30 mouse cellular contexts compared by ENCODE assay signal in genomic region chr13:83552051-83552450, GRCm38 (mm10). TPM values are rescaled to one million over a fixed set of nuclear protein-coding genes. Genes with fewer than 3 reads are reported as not detected.
DNase-seq lines count a peak whose midpoint lies in the region; ATAC-seq and TF ChIP-seq lines count a peak whose summit lies in the region.
"Had no signal": no experiment of that assay in that cellular context is flagged by ENCODE, and none has a peak within 500 bp of the region (broad histone marks: within the 10 kb centered on the region; RNA-seq: fewer than 3 reads in every experiment).

No protein-coding gene starts in this region.

- H3K36me3 ChIP-seq in liver, embryonic 12.5 days: no peaks in the 10 kb centered on the region
- no peaks in the 10 kb centered on the region for H3K36me3 ChIP-seq in liver, embryonic 15.5 days (replicated peaks)
- H3K36me3 ChIP-seq in forebrain, postnatal 0 days (ENCODE audit: insufficient read depth): no peaks in the 10 kb centered on the region
- H3K36me3 ChIP-seq: embryonic facial prominence, embryonic 10.5 days; embryonic facial prominence, embryonic 13.5 days; forebrain, embryonic 12.5 days; forebrain, embryonic 15.5 days; heart, embryonic 15.5 days; hindbrain, embryonic 10.5 days; hindbrain, embryonic 13.5 days had no signal

- no peak overlapping the region for H3K4me3 ChIP-seq in liver, embryonic 12.5 days
- no peak overlapping the region for H3K4me3 ChIP-seq in liver, embryonic 15.5 days (replicated peaks)
- H3K4me3 ChIP-seq in forebrain, postnatal 0 days (ENCODE audit: low read depth, low read length): no peak overlapping the region
- H3K4me3 ChIP-seq: embryonic facial prominence, embryonic 10.5 days; embryonic facial prominence, embryonic 13.5 days; erythroblast, embryonic 14.5 days; forebrain, embryonic 12.5 days; forebrain, embryonic 15.5 days; gastrocnemius, adult 2 months; heart, embryonic 15.5 days; hindbrain, embryonic 10.5 days; hindbrain, embryonic 13.5 days had no signal

- H3K4me1 ChIP-seq in liver, embryonic 12.5 days: peaks cover 29% of the 10 kb centered on the region
- peaks cover 5% of the 10 kb centered on the region; the same call in 1 of the 2 replicates for H3K4me1 ChIP-seq in liver, embryonic 15.5 days (replicated peaks)
- no peaks in the 10 kb centered on the region for H3K4me1 ChIP-seq in forebrain, postnatal 0 days (ENCODE audit: insufficient read depth)
- H3K4me1 ChIP-seq: embryonic facial prominence, embryonic 10.5 days; embryonic facial prominence, embryonic 13.5 days; forebrain, embryonic 12.5 days; forebrain, embryonic 15.5 days; hindbrain, embryonic 10.5 days; hindbrain, embryonic 13.5 days had no signal

- no peak overlapping the region for H3K27ac ChIP-seq in liver, embryonic 12.5 days
- no peak overlapping the region for H3K27ac ChIP-seq in liver, embryonic 15.5 days (replicated peaks)
- no peak overlapping the region for H3K27ac ChIP-seq in forebrain, postnatal 0 days (ENCODE audit: low read depth, low read length)
- H3K27ac ChIP-seq: embryonic facial prominence, embryonic 10.5 days; embryonic facial prominence, embryonic 13.5 days; forebrain, embryonic 12.5 days; forebrain, embryonic 15.5 days; heart, embryonic 15.5 days; hindbrain, embryonic 10.5 days; hindbrain, embryonic 13.5 days; hindbrain, postnatal 0 days had no signal

- no peak overlapping the region for H3K9ac ChIP-seq in liver, embryonic 12.5 days
- H3K9ac ChIP-seq in liver, embryonic 15.5 days: no peak overlapping the region
- H3K9ac ChIP-seq in forebrain, postnatal 0 days: no peak overlapping the region
- H3K9ac ChIP-seq: embryonic facial prominence, embryonic 13.5 days; forebrain, embryonic 12.5 days; forebrain, embryonic 15.5 days; heart, embryonic 15.5 days; hindbrain, embryonic 13.5 days had no signal

- WGBS in liver, embryonic 12.5 days (ENCODE audit: insufficient replicate concordance): 20% methylated on average over 1 of the region's 1 CpGs
- WGBS in liver, embryonic 15.5 days (ENCODE audit: insufficient replicate concordance): 12% methylated on average over 1 of the region's 1 CpGs
- 73% methylated on average over 1 of the region's 1 CpGs for WGBS in forebrain, postnatal 0 days

- no peaks in the 10 kb centered on the region for H3K27me3 ChIP-seq in liver, embryonic 12.5 days (replicated peaks)
- H3K27me3 ChIP-seq in liver, embryonic 15.5 days: no peaks in the 10 kb centered on the region
- H3K27me3 ChIP-seq in forebrain, postnatal 0 days (ENCODE audit: insufficient read depth, low read length): no peaks in the 10 kb centered on the region
- H3K27me3 ChIP-seq: embryonic facial prominence, embryonic 13.5 days; forebrain, embryonic 12.5 days; forebrain, embryonic 15.5 days; heart, embryonic 15.5 days; hindbrain, embryonic 13.5 days had no signal

- TF ChIP-seq CTCF in forebrain, postnatal 0 days (IDR thresholded peaks at IDR 0.05; ENCODE audit: low read depth): no peak

- peak; percentile 82 for ATAC-seq in liver, embryonic 12.5 days
- peak; percentile 73; the same call in 1 of the 2 replicates for ATAC-seq in liver, embryonic 15.5 days (ENCODE audit: insufficient read depth)
- peak; percentile 55; the same call in 1 of the 2 replicates for ATAC-seq in megakaryocyte progenitor cell, adult 5-6 weeks (replicated peaks; ENCODE audit: poor library complexity)
- no peak for ATAC-seq in forebrain, postnatal 0 days
- ATAC-seq: CD4-positive, CD25-positive, alpha-beta regulatory T cell, adult 4 months; forebrain, embryonic 15.5 days; hindbrain, postnatal 0 days; inflammation-experienced regulatory T-cells, adult 6 months had no signal

- H3K9me3 ChIP-seq in liver, embryonic 12.5 days (replicated peaks): no peaks in the 10 kb centered on the region
- H3K9me3 ChIP-seq in liver, embryonic 15.5 days (replicated peaks): no peaks in the 10 kb centered on the region
- no peaks in the 10 kb centered on the region for H3K9me3 ChIP-seq in forebrain, postnatal 0 days (ENCODE audit: low read length)
- H3K9me3 ChIP-seq: embryonic facial prominence, embryonic 10.5 days; embryonic facial prominence, embryonic 13.5 days; forebrain, embryonic 12.5 days; forebrain, embryonic 15.5 days; heart, embryonic 15.5 days; hindbrain, embryonic 10.5 days; hindbrain, embryonic 13.5 days had no signal

- peak; percentile 39 for DNase-seq in 416B (ENCODE audit: low read depth)
- DNase-seq in ovary, postnatal 10 days (ENCODE audit: low spot score): no peak
- DNase-seq in left cerebral cortex, adult 8-10 months (ENCODE audit: low spot score in 2 of 2): no peak
- DNase-seq in forebrain, postnatal 0 days: no peak
- DNase-seq: adrenal gland, postnatal 10 days; adrenal gland, postnatal 36 days; cerebellum, adult 18-20 months; cerebellum, adult 9-11 months; cerebellum, postnatal 25 days; embryo, embryonic 11 days; gastrocnemius, adult 2 months; gastrocnemius, postnatal 14 days; heart, adult 11 months; heart, postnatal 10 days; heart, postnatal 36 days had no signal

- no peak overlapping the region for H3K4me2 ChIP-seq in liver, embryonic 12.5 days
- H3K4me2 ChIP-seq in liver, embryonic 15.5 days: no peak overlapping the region
- no peak overlapping the region for H3K4me2 ChIP-seq in forebrain, postnatal 0 days (ENCODE audit: low read depth)
- H3K4me2 ChIP-seq: embryonic facial prominence, embryonic 13.5 days; forebrain, embryonic 12.5 days; forebrain, embryonic 15.5 days; heart, embryonic 11.5 days; heart, embryonic 15.5 days; hindbrain, embryonic 13.5 days had no signal

RNA-seq across cellular contexts. Expression of gene Mef2c, which starts 48.2 kb away (rescaled TPM):
- polyA plus RNA-seq in liver, embryonic 12.5 days (2016; fragmentation: Nextera tagmentation; extraction: Ambion mirVana): 29.9 and 32.3 TPM in 2 replicates
- 9.8 and 12.0 TPM in 2 replicates for polyA plus RNA-seq in liver, embryonic 15.5 days (2015; fragmentation: Nextera tagmentation; extraction: Ambion mirVana)
- 94.2 and 95.1 TPM in 2 replicates for total RNA-seq in megakaryocyte progenitor cell, adult 5-6 weeks (2015)
- 105 and 160 TPM in 2 replicates for total RNA-seq in megakaryocyte progenitor cell, adult 5-6 weeks (2017)
- total RNA-seq in left cerebral cortex, adult 8-10 months (2022): 100 to 1,000 TPM; 548 to 660 (median 570) TPM
- 245 and 448 TPM in 2 replicates for total RNA-seq in forebrain, postnatal 0 days (2014; rRNA removed)
- polyA plus RNA-seq in forebrain, postnatal 0 days (2015; fragmentation: Nextera tagmentation; extraction: Ambion mirVana): 373 and 527 TPM in 2 replicates
